8 mouse cellular contexts compared by ENCODE assay signal in genomic region chr4:31642161-31642560, GRCm38 (mm10).
DNase-seq lines count a peak whose midpoint lies in the region; ATAC-seq and TF ChIP-seq lines count a peak whose summit lies in the region.

No protein-coding gene starts in this region.

- DNase-seq in adrenal gland, adult (ENCODE audit: inconsistent age in 2 of 2, low spot score in 1 of 2), result peak; percentile 15 to 52
- DNase-seq in adrenal gland, adult 8-10 months, result no peak
- DNase-seq in embryo, embryonic 9.5 days (ENCODE audit: extremely low spot score), result peak; percentile 26
- DNase-seq in layer of hippocampus, adult 9-10 months (ENCODE audit: low spot score), result peak; percentile 12
- DNase-seq in testis, postnatal 10 days (ENCODE audit: low spot score), result peak; percentile 47

- no peak overlapping the region for H3K4me3 ChIP-seq in C2C12 (ENCODE audit: insufficient read depth, poor library complexity, severe bottlenecking)
- H3K4me3 ChIP-seq in heart, embryonic 11.5 days (ENCODE audit: low read depth, low read length), result no peak overlapping the region
- H3K4me3 ChIP-seq in midbrain, embryonic 13.5 days (replicated peaks), result no peak overlapping the region

- H3K4me2 ChIP-seq in heart, embryonic 11.5 days, result no peak overlapping the region
- no peak overlapping the region for H3K4me2 ChIP-seq in midbrain, embryonic 13.5 days (replicated peaks)

- H3ac ChIP-seq in C2C12 (ENCODE audit: control insufficient read depth, insufficient read length, low read depth), result peak overlapping the region; percentile 10

- H3K79me3 ChIP-seq in C2C12 (ENCODE audit: low read depth), result no peaks in the 10 kb centered on the region

- TF ChIP-seq CTCF in C2C12 (IDR thresholded peaks at IDR 0.05; ENCODE audit: control insufficient read depth, insufficient read depth, insufficient read length), result peak; percentile 16

- H3K79me2 ChIP-seq in C2C12 (ENCODE audit: control insufficient read depth, insufficient read depth), result no peaks in the 10 kb centered on the region

- H3K36me3 ChIP-seq in C2C12 (ENCODE audit: control insufficient read depth, insufficient read depth), result no peaks in the 10 kb centered on the region
- no peaks in the 10 kb centered on the region for H3K36me3 ChIP-seq in heart, embryonic 11.5 days (ENCODE audit: control insufficient read depth, insufficient read depth, low read length)
- no peaks in the 10 kb centered on the region for H3K36me3 ChIP-seq in midbrain, embryonic 13.5 days

- peak; percentile 75; the same call in 1 of the 2 replicates for ATAC-seq in heart, embryonic 11.5 days (replicated peaks; ENCODE audit: insufficient number of reproducible peaks, low FRiP score, low TSS enrichment)
- peak; percentile 93 for ATAC-seq in midbrain, embryonic 13.5 days

- no peaks in the 10 kb centered on the region for H3K4me1 ChIP-seq in heart, embryonic 11.5 days (ENCODE audit: control insufficient read depth, insufficient read depth, low read length)
- peaks cover 6% of the 10 kb centered on the region for H3K4me1 ChIP-seq in midbrain, embryonic 13.5 days (replicated peaks)

- H3K27me3 ChIP-seq in C2C12 (ENCODE audit: control insufficient read depth, insufficient read depth, insufficient read length), result no peaks in the 10 kb centered on the region
- no peaks in the 10 kb centered on the region for H3K27me3 ChIP-seq in heart, embryonic 11.5 days (ENCODE audit: control insufficient read depth, insufficient read depth, low read length)
- no peaks in the 10 kb centered on the region for H3K27me3 ChIP-seq in midbrain, embryonic 13.5 days

- no peak overlapping the region for H3K9ac ChIP-seq in heart, embryonic 11.5 days (ENCODE audit: low read depth, low read length)
- H3K9ac ChIP-seq in midbrain, embryonic 13.5 days (replicated peaks), result no peak overlapping the region

- no peaks in the 10 kb centered on the region for H3K9me3 ChIP-seq in heart, embryonic 11.5 days (replicated peaks; ENCODE audit: control insufficient read depth, low read length)
- no peaks in the 10 kb centered on the region for H3K9me3 ChIP-seq in midbrain, embryonic 13.5 days

- 58% methylated on average over 9 of the region's 9 CpGs for WGBS in heart, embryonic 11.5 days (ENCODE audit: insufficient replicate concordance)
- WGBS in midbrain, embryonic 13.5 days, result 55% methylated on average over 9 of the region's 9 CpGs

- H3K27ac ChIP-seq in heart, embryonic 11.5 days (ENCODE audit: low read depth, low read length), result no peak overlapping the region
- peak overlapping the region; percentile 40 for H3K27ac ChIP-seq in midbrain, embryonic 13.5 days

TF ChIP-seq in C2C12, 6 proteins besides CTCF, POLR2A, EP300 and RAD21:
- TF ChIP-seq CEBPB (IDR thresholded peaks at IDR 0.05; ENCODE audit: low read depth), result no peak
- TF ChIP-seq USF1 (IDR thresholded peaks at IDR 0.05; ENCODE audit: low read depth), result no peak
- peak; percentile 67 for TF ChIP-seq MYOD1 (IDR thresholded peaks at IDR 0.05; ENCODE audit: control insufficient read depth, insufficient read length, low read depth)
- TF ChIP-seq FOSL1 (IDR thresholded peaks at IDR 0.05; ENCODE audit: insufficient read depth, low read length, poor library complexity, severe bottlenecking), result no peak
- no peak for TF ChIP-seq MYOG (IDR thresholded peaks at IDR 0.05; ENCODE audit: control insufficient read depth, extremely low read depth, insufficient read length)
- peak; percentile 9 for TF ChIP-seq MAX (IDR thresholded peaks at IDR 0.05)
